Mouse (Mus musculus) E14TG2a.4 (cell line): Measurements from ENCODE around the gene Slc16a6.

Source experiments
- CTCF ChIP-seq: conservative IDR thresholded peaks from 2 replicates; pipeline ENCODE4 v1.5.1; 2014; ENCODE audit warnings: low read length
- POU5F1 ChIP-seq: IDR thresholded peaks from 2 replicates; pipeline ENCODE4 v1.6.1; 2014; ENCODE audit warnings: low read length, borderline replicate concordance

DNA sequence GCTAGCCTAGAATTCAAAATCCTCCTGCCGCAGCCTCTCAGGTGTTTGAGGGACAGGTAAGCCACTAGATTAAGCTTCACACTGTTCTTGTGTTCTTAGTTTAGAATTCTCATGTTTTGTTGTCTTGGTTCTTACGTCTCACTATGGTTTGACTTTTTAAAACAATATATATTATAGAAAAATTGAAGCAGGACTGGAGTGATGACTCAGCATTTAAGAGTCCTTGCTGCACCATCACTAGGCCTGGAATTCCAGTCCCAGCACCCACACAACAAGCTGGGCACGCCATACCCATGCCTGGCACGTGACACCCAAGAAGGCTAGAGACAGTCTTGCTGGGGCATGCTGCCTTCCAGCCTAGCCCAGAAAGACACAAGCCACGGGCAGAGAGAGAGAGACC, 67.0 kb downstream of the Slc16a6 start:
- TF ChIP-seq CTCF: no peak
- TF ChIP-seq POU5F1: no peak
